Mouse (Mus musculus) megakaryocyte, embryonic 14.5 days (primary cell): ENCODE results near the gene Castor2.

Experiments
- FLI1 ChIP-seq: IDR thresholded peaks from 2 replicates; pipeline ENCODE4 v1.6.1; 2012; ENCODE audit warnings: low read length, inconsistent platforms, mixed read lengths
- GATA1 ChIP-seq: IDR thresholded peaks from 3 replicates; pipeline ENCODE4 v1.6.1; 2012; ENCODE audit warnings: mixed read lengths, low read length, inconsistent platforms, borderline replicate concordance

- TF ChIP-seq GATA1 (no peak), FLI1 (no peak)
Measured at GRCm38 (mm10) chr5:134126232-134126631, 26.7 kb downstream of the Castor2 start.
